Comparison of ENCODE assay signal across 21 mouse cellular contexts in the genomic region with DNA sequence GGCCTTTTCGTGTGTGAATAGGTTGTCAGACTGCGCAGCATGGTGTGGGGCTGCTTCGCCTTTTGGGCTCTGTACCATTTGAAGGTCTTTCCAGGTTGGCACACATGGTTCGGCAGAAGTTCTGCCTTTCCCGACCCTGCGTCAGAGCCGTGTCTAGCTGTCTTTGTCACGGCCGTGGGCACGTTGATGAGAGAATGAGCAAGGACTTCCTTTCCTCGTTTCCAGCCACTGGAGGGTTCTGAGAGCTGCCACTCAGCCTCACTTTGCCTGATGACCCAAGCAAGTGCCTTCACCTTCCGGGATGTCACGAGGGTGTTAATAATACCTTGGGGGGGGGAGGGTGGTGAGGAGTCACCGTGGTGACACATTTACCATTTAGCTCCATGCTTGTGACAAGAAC. TPM values are rescaled to one million over a fixed set of nuclear protein-coding genes. Genes with fewer than 3 reads are reported as not detected.
A peak's percentile ranks its signal among the peaks of the same experiment; 100 is the strongest.
DNase-seq lines count a peak whose midpoint lies in the region; ATAC-seq lines count a peak whose summit lies in the region.
"Had no signal": no experiment of that assay in that cellular context is flagged by ENCODE, and none has a peak within 500 bp of the region (broad histone marks: within the 10 kb centered on the region; RNA-seq: fewer than 3 reads in every experiment).

No protein-coding gene starts in this region.

- H3K4me2 ChIP-seq in hindbrain, embryonic 15.5 days: peak overlapping the region; percentile 5; the same call in 1 of the 2 replicates
- no peak overlapping the region for H3K4me2 ChIP-seq in hindbrain, embryonic 11.5 days (replicated peaks; ENCODE audit: low read depth, low read length)
- H3K4me2 ChIP-seq: forebrain, embryonic 13.5 days; heart, embryonic 15.5 days; hindbrain, embryonic 13.5 days; midbrain, embryonic 12.5 days had no signal

- H3K36me3 ChIP-seq in hindbrain, embryonic 15.5 days: no peaks in the 10 kb centered on the region
- no peaks in the 10 kb centered on the region for H3K36me3 ChIP-seq in hindbrain, embryonic 11.5 days (ENCODE audit: control insufficient read depth, insufficient read depth, low read length)
- H3K36me3 ChIP-seq: heart, embryonic 15.5 days; hindbrain, embryonic 13.5 days; midbrain, embryonic 12.5 days had no signal

- DNase-seq in hindbrain, embryonic 11.5 days (ENCODE audit: low spot score): no peak
- DNase-seq in retina, postnatal 1 day: peak; percentile 22
- DNase-seq in retina, embryonic 14.5 days (ENCODE audit: low spot score): no peak
- DNase-seq in layer of hippocampus, postnatal 25 days (ENCODE audit: extremely low spot score in 1 of 2, low spot score in 1 of 2): peak; percentile 13 to 21
- DNase-seq in testis, postnatal 14 days (ENCODE audit: low spot score): no peak
- no peak for DNase-seq in ovary, postnatal 14 days (ENCODE audit: low spot score)
- DNase-seq: embryo, embryonic 11 days; gastrocnemius, postnatal 14 days; heart, adult 2 months; kidney, adult 11 months; kidney, postnatal 14 days; lung, adult 2 months; lung, postnatal 36 days; thymus, adult 18-20 months had no signal

- H3K9me3 ChIP-seq in hindbrain, embryonic 15.5 days: no peaks in the 10 kb centered on the region
- no peaks in the 10 kb centered on the region for H3K9me3 ChIP-seq in hindbrain, embryonic 11.5 days (ENCODE audit: control insufficient read depth, low read length)
- H3K9me3 ChIP-seq: heart, embryonic 15.5 days; hindbrain, embryonic 13.5 days; midbrain, embryonic 12.5 days had no signal

- 0 out of 2 replicates have a peak, but pooled peaks cover 4% of the 10 kb centered on the region for H3K27me3 ChIP-seq in hindbrain, embryonic 15.5 days
- H3K27me3 ChIP-seq in hindbrain, embryonic 11.5 days (ENCODE audit: control insufficient read depth, insufficient read depth, low read length): no peaks in the 10 kb centered on the region
- H3K27me3 ChIP-seq: heart, embryonic 15.5 days had no signal

- no peak overlapping the region for H3K9ac ChIP-seq in hindbrain, embryonic 15.5 days
- H3K9ac ChIP-seq in hindbrain, embryonic 11.5 days (ENCODE audit: low read depth, low read length): no peak overlapping the region
- H3K9ac ChIP-seq: forebrain, embryonic 13.5 days; heart, embryonic 15.5 days; hindbrain, embryonic 13.5 days; midbrain, embryonic 12.5 days had no signal

- WGBS in hindbrain, embryonic 15.5 days: 63% methylated on average over 14 of the region's 14 CpGs
- 82% methylated on average over 14 of the region's 14 CpGs for WGBS in hindbrain, embryonic 11.5 days

- ATAC-seq in hindbrain, embryonic 15.5 days (ENCODE audit: low FRiP score, low read depth): no peak
- no peak for ATAC-seq in hindbrain, embryonic 11.5 days (ENCODE audit: low FRiP score)
- ATAC-seq: forebrain, embryonic 13.5 days had no signal

- H3K4me3 ChIP-seq in hindbrain, embryonic 15.5 days: no peak overlapping the region
- H3K4me3 ChIP-seq in hindbrain, embryonic 11.5 days (ENCODE audit: low read depth, low read length): no peak overlapping the region
- H3K4me3 ChIP-seq: forebrain, embryonic 13.5 days; heart, adult 2 months; heart, embryonic 15.5 days; hindbrain, embryonic 13.5 days; midbrain, embryonic 12.5 days had no signal

- peaks cover 15% of the 10 kb centered on the region for H3K4me1 ChIP-seq in hindbrain, embryonic 15.5 days (replicated peaks)
- no peaks in the 10 kb centered on the region for H3K4me1 ChIP-seq in hindbrain, embryonic 11.5 days (replicated peaks; ENCODE audit: control insufficient read depth, insufficient read depth, low read length)

- no peak overlapping the region for H3K27ac ChIP-seq in hindbrain, embryonic 15.5 days (replicated peaks)
- H3K27ac ChIP-seq in hindbrain, embryonic 11.5 days (ENCODE audit: low read depth, low read length): no peak overlapping the region
- H3K27ac ChIP-seq: forebrain, embryonic 13.5 days; heart, adult 2 months; heart, embryonic 15.5 days; hindbrain, embryonic 13.5 days; midbrain, embryonic 12.5 days had no signal

RNA-seq across cellular contexts. Expression of a gene that starts 4.6 kb away (rescaled TPM):
- polyA plus RNA-seq in hindbrain, embryonic 15.5 days (2015; fragmentation: Nextera tagmentation; extraction: Ambion mirVana): 0.12 and 0.16 TPM in 2 replicates
- 0.08 TPM in 1 of 2 replicates, not detected in the other for polyA plus RNA-seq in hindbrain, embryonic 11.5 days (2014; fragmentation: Nextera tagmentation; extraction: Ambion mirVana)
- total RNA-seq in layer of hippocampus, postnatal 25 days (2021): under 1 TPM; 0.30 to 0.35 TPM
- total RNA-seq: gastrocnemius, postnatal 14 days; liver, adult 2 months had no signal
- polyA plus RNA-seq: forebrain, embryonic 13.5 days; heart, adult 2 months; hindbrain, embryonic 13.5 days; liver, adult 2 months; lung, adult 2 months; midbrain, embryonic 12.5 days; neural tube, embryonic 11.5 days had no signal

RNA-seq across cellular contexts. Expression of a gene that starts 51.0 kb away (rescaled TPM):
- 16.4 and 17.4 TPM in 2 replicates for polyA plus RNA-seq in hindbrain, embryonic 15.5 days (2015; fragmentation: Nextera tagmentation; extraction: Ambion mirVana)
- 4.5 and 6.3 TPM in 2 replicates for polyA plus RNA-seq in hindbrain, embryonic 11.5 days (2014; fragmentation: Nextera tagmentation; extraction: Ambion mirVana)
- total RNA-seq in layer of hippocampus, postnatal 25 days (2021): 100 to 1,000 TPM; 516 to 583 TPM
- total RNA-seq: liver, adult 2 months had no signal

Comparison
In these comparisons a context has a peak if more than half of its experiments do, and no peak if none do; other contexts are left out.
1. DNase-seq: peak in retina, postnatal 1 day (single experiment) and layer of hippocampus, postnatal 25 days (2 of 2); none in hindbrain, embryonic 11.5 days (single experiment), retina, embryonic 14.5 days (single experiment), testis, postnatal 14 days (single experiment) and ovary, postnatal 14 days (single experiment).